Mouse (Mus musculus): Measurements from ENCODE around the gene Zfp365.

Zfp365 gene

GRCm38 (mm10) chr10:67912337-67912776, at the start of gene Zfp365:
Gene Zfp365 (minus strand): TSS chr10:67912662.
- peak; percentile 7 for DNase-seq

GRCm38 (mm10) chr10:67959982-67960381, 47.5 kb upstream of the Zfp365 start:
- DNase-seq = no peak

GRCm38 (mm10) chr10:67955982-67956381, 43.5 kb upstream of the Zfp365 start:
- DNase-seq = no peak

GRCm38 (mm10) chr10:67951690-67952089, 39.2 kb upstream of the Zfp365 start:
- no peak for DNase-seq

GRCm38 (mm10) chr10:67950059-67950748, 37.7 kb upstream of the Zfp365 start:
- DNase-seq = no peak

GRCm38 (mm10) chr10:67943513-67943912, 31.1 kb upstream of the Zfp365 start:
- DNase-seq = no peak

- no peak for DNase-seq
These were observed 27.1 kb upstream of the Zfp365 start for GRCm38 (mm10) chr10:67939546-67939945.

- DNase-seq = no peak
These were observed 25.3 kb upstream of the Zfp365 start for GRCm38 (mm10) chr10:67937775-67938174.

- DNase-seq = peak; percentile 3
These were observed 24.5 kb upstream of the Zfp365 start for GRCm38 (mm10) chr10:67936944-67937343.

GRCm38 (mm10) chr10:67932780-67933179, 20.3 kb upstream of the Zfp365 start:
- DNase-seq = no peak

GRCm38 (mm10) chr10:67931328-67931727, 18.9 kb upstream of the Zfp365 start:
- DNase-seq = no peak

GRCm38 (mm10) chr10:67928584-67928983, 16.1 kb upstream of the Zfp365 start:
- no peak for DNase-seq

GRCm38 (mm10) chr10:67927718-67928455, 15.4 kb upstream of the Zfp365 start:
- DNase-seq = no peak

- no peak for DNase-seq
These were observed 11.6 kb upstream of the Zfp365 start for GRCm38 (mm10) chr10:67924030-67924429.

- DNase-seq = no peak
These were observed 9.3 kb upstream of the Zfp365 start for GRCm38 (mm10) chr10:67921777-67922176.

- no peak for DNase-seq
These were observed 7.2 kb upstream of the Zfp365 start for GRCm38 (mm10) chr10:67919706-67920105.

GRCm38 (mm10) chr10:67918194-67918899, 5.9 kb upstream of the Zfp365 start:
- no peak for DNase-seq

- no peak for DNase-seq
These were observed 4.9 kb upstream of the Zfp365 start for GRCm38 (mm10) chr10:67917356-67917755.

- DNase-seq = no peak
These were observed 770 bp downstream of the Zfp365 start for GRCm38 (mm10) chr10:67911447-67912336.

- DNase-seq = no peak
These were observed 4.5 kb downstream of the Zfp365 start for GRCm38 (mm10) chr10:67907931-67908330.

- no peak for DNase-seq
These were observed 5.5 kb downstream of the Zfp365 start for GRCm38 (mm10) chr10:67906926-67907325.

- DNase-seq = no peak
These were observed 6.4 kb downstream of the Zfp365 start for GRCm38 (mm10) chr10:67906063-67906462.

GRCm38 (mm10) chr10:67903387-67903786, 9.1 kb downstream of the Zfp365 start:
- DNase-seq = no peak

Measured in kidney, adult 9 months (tissue).